Mouse (Mus musculus): Measurements from ENCODE around the gene Ankrd54. TPM values are rescaled to one million over a fixed set of nuclear protein-coding genes. Genes with fewer than 3 reads are reported as not detected.
"Not testable (repeated sequence)": the region's sequence is repeated elsewhere in the genome, so short reads cannot be mapped to it uniquely, and the experiment has no call there.

The Ankrd54 gene
- polyA plus RNA-seq, 1 experiment from 2014 or later, result 63.2 TPM

- 74% methylated on average over 6 of the region's 6 CpGs for WGBS
- peak within 1 kb of the TSS; percentile 67 for H3K9ac ChIP-seq (ENCODE audit: low read length)
- H3K27me3 ChIP-seq (ENCODE audit: control insufficient read depth, insufficient read depth, low read length), result peaks cover 29% of the 10 kb centered on the region
- H3K4me1 ChIP-seq (ENCODE audit: control insufficient read depth, insufficient read depth, low read length), result peaks cover 20% of the 10 kb centered on the region
- DNase-seq (ENCODE audit: low spot score), result no peak
- no peak for ATAC-seq (ENCODE audit: insufficient number of reproducible peaks, low FRiP score, low TSS enrichment, low read depth)
- H3K27ac ChIP-seq (replicated peaks; ENCODE audit: low read depth, low read length), result no peak within 1 kb of the TSS
- peak within 1 kb of the TSS; percentile 55 for H3K4me3 ChIP-seq (ENCODE audit: low read depth, low read length)
- no peaks in the 10 kb centered on the region for H3K36me3 ChIP-seq (ENCODE audit: control insufficient read depth, insufficient read depth, low read length)
- peak within 1 kb of the TSS; percentile 98 for H3K4me2 ChIP-seq (ENCODE audit: low read depth, severe bottlenecking)
- H3K9me3 ChIP-seq (ENCODE audit: control insufficient read depth, low read length), result peaks cover 2% of the 10 kb centered on the region; the same call in 1 of the 2 replicates
Measured at GRCm38 (mm10) chr15:79041585-79041984, 21.1 kb downstream of the Ankrd54 start, which contains the start of gene Galr3. Gene Galr3 (plus strand): TSS chr15:79041885.

- no peak overlapping the region for H3K9ac ChIP-seq (ENCODE audit: low read length)
Measured at GRCm38 (mm10) chr15:79040501-79041416, 21.9 kb downstream of the Ankrd54 start.

GRCm38 (mm10) chr15:79038853-79039252 lies 23.8 kb downstream of the Ankrd54 start:
- peak; percentile 78 for DNase-seq (ENCODE audit: low spot score)
- Histone ChIP-seq H3K9ac (ENCODE audit: low read length) (peak overlapping the region; percentile 7; the same call in 1 of the 2 replicates), H3K4me2 (ENCODE audit: low read depth, severe bottlenecking) (no peak overlapping the region), H3K36me3 (ENCODE audit: control insufficient read depth, insufficient read depth, low read length) (no peaks in the 10 kb centered on the region), H3K9me3 (ENCODE audit: control insufficient read depth, low read length) (peaks cover 2% of the 10 kb centered on the region; the same call in 1 of the 2 replicates), H3K4me3 (ENCODE audit: low read depth, low read length) (no peak overlapping the region), H3K4me1 (ENCODE audit: control insufficient read depth, insufficient read depth, low read length) (peaks cover 13% of the 10 kb centered on the region), H3K27ac (replicated peaks; ENCODE audit: low read depth, low read length) (no peak overlapping the region), H3K27me3 (ENCODE audit: control insufficient read depth, insufficient read depth, low read length) (peaks cover 29% of the 10 kb centered on the region)
- no peak; the same call in 1 of the 2 replicates for ATAC-seq (ENCODE audit: insufficient number of reproducible peaks, low FRiP score, low TSS enrichment, low read depth)
- 17% methylated on average over 7 of the region's 7 CpGs for WGBS

More at GRCm38 (mm10) chr15:79040501-79041416, 21.9 kb downstream of the Ankrd54 start:
- Histone ChIP-seq H3K4me3 (ENCODE audit: low read depth, low read length) (no peak overlapping the region), H3K36me3 (ENCODE audit: control insufficient read depth, insufficient read depth, low read length) (no peaks in the 10 kb centered on the region), H3K4me2 (ENCODE audit: low read depth, severe bottlenecking) (peak overlapping the region; percentile 55), H3K4me1 (ENCODE audit: control insufficient read depth, insufficient read depth, low read length) (peaks cover 20% of the 10 kb centered on the region), H3K27ac (replicated peaks; ENCODE audit: low read depth, low read length) (no peak overlapping the region), H3K27me3 (ENCODE audit: control insufficient read depth, insufficient read depth, low read length) (peaks cover 29% of the 10 kb centered on the region), H3K9me3 (ENCODE audit: control insufficient read depth, low read length) (peaks cover 2% of the 10 kb centered on the region; the same call in 1 of the 2 replicates)
- no peak for ATAC-seq (ENCODE audit: insufficient number of reproducible peaks, low FRiP score, low TSS enrichment, low read depth)
- 18% methylated on average over 24 of the region's 24 CpGs for WGBS
- peak; percentile 63 for DNase-seq (ENCODE audit: low spot score)

GRCm38 (mm10) chr15:79038331-79038730 lies 24.4 kb downstream of the Ankrd54 start:
- Histone ChIP-seq H3K4me2 (ENCODE audit: low read depth, severe bottlenecking) (no peak overlapping the region), H3K27ac (replicated peaks; ENCODE audit: low read depth, low read length) (no peak overlapping the region), H3K27me3 (ENCODE audit: control insufficient read depth, insufficient read depth, low read length) (peaks cover 26% of the 10 kb centered on the region), H3K4me3 (ENCODE audit: low read depth, low read length) (no peak overlapping the region), H3K9me3 (ENCODE audit: control insufficient read depth, low read length) (peaks cover 2% of the 10 kb centered on the region; the same call in 1 of the 2 replicates), H3K4me1 (ENCODE audit: control insufficient read depth, insufficient read depth, low read length) (peaks cover 13% of the 10 kb centered on the region), H3K36me3 (ENCODE audit: control insufficient read depth, insufficient read depth, low read length) (no peaks in the 10 kb centered on the region), H3K9ac (ENCODE audit: low read length) (peak overlapping the region; percentile 7; the same call in 1 of the 2 replicates)
- WGBS, result 74% methylated on average over 10 of the region's 10 CpGs
- no peak for ATAC-seq (ENCODE audit: insufficient number of reproducible peaks, low FRiP score, low TSS enrichment, low read depth)
- no peak for DNase-seq (ENCODE audit: low spot score)

- 12% methylated on average over 14 of the region's 14 CpGs for WGBS
- peak; percentile 85 for DNase-seq (ENCODE audit: low spot score)
- Histone ChIP-seq H3K4me1 (ENCODE audit: control insufficient read depth, insufficient read depth, low read length) (peaks cover 13% of the 10 kb centered on the region), H3K9me3 (ENCODE audit: control insufficient read depth, low read length) (peaks cover 2% of the 10 kb centered on the region; the same call in 1 of the 2 replicates), H3K27me3 (ENCODE audit: control insufficient read depth, insufficient read depth, low read length) (peaks cover 22% of the 10 kb centered on the region), H3K9ac (ENCODE audit: low read length) (no peak overlapping the region), H3K36me3 (ENCODE audit: control insufficient read depth, insufficient read depth, low read length) (no peaks in the 10 kb centered on the region), H3K4me2 (ENCODE audit: low read depth, severe bottlenecking) (no peak overlapping the region; the same call in 1 of the 2 replicates), H3K4me3 (ENCODE audit: low read depth, low read length) (no peak overlapping the region), H3K27ac (replicated peaks; ENCODE audit: low read depth, low read length) (no peak overlapping the region)
- no peak for ATAC-seq (ENCODE audit: insufficient number of reproducible peaks, low FRiP score, low TSS enrichment, low read depth)
Measured at GRCm38 (mm10) chr15:79037913-79038328, 24.8 kb downstream of the Ankrd54 start.

- H3K4me2 ChIP-seq (ENCODE audit: low read depth, severe bottlenecking); H3K36me3 ChIP-seq (ENCODE audit: control insufficient read depth, insufficient read depth, low read length); H3K4me3 ChIP-seq (ENCODE audit: low read depth, low read length); H3K27me3 ChIP-seq (ENCODE audit: control insufficient read depth, insufficient read depth, low read length); ATAC-seq (ENCODE audit: insufficient number of reproducible peaks, low FRiP score, low TSS enrichment, low read depth); H3K9ac ChIP-seq (ENCODE audit: low read length); H3K9me3 ChIP-seq (ENCODE audit: control insufficient read depth, low read length); DNase-seq (ENCODE audit: low spot score); H3K27ac ChIP-seq (replicated peaks; ENCODE audit: low read depth, low read length): not testable (repeated sequence)
- 89% methylated on average over 5 of the region's 5 CpGs for WGBS
- peaks cover 16% of the 10 kb centered on the region for H3K4me1 ChIP-seq (ENCODE audit: control insufficient read depth, insufficient read depth, low read length)
Measured at GRCm38 (mm10) chr15:79031908-79032307, 30.8 kb downstream of the Ankrd54 start.

- H3K4me2 ChIP-seq (ENCODE audit: low read depth, severe bottlenecking), result peak overlapping the region; percentile 99
- WGBS, result under 1% methylated on average over 52 of the region's 52 CpGs
- H3K27ac ChIP-seq (replicated peaks; ENCODE audit: low read depth, low read length), result no peak overlapping the region
- DNase-seq (ENCODE audit: low spot score), result peak; percentile 93
- no peaks in the 10 kb centered on the region for H3K9me3 ChIP-seq (ENCODE audit: control insufficient read depth, low read length)
- peak overlapping the region; percentile 38 for H3K9ac ChIP-seq (ENCODE audit: low read length)
- ATAC-seq (ENCODE audit: insufficient number of reproducible peaks, low FRiP score, low TSS enrichment, low read depth), result peak; percentile 85
- H3K4me1 ChIP-seq (ENCODE audit: control insufficient read depth, insufficient read depth, low read length), result peaks cover 21% of the 10 kb centered on the region
- no peaks in the 10 kb centered on the region for H3K36me3 ChIP-seq (ENCODE audit: control insufficient read depth, insufficient read depth, low read length)
- peak overlapping the region; percentile 82 for H3K4me3 ChIP-seq (ENCODE audit: low read depth, low read length)
- no peaks in the 10 kb centered on the region for H3K27me3 ChIP-seq (ENCODE audit: control insufficient read depth, insufficient read depth, low read length)
Measured at GRCm38 (mm10) chr15:79030551-79031435, 31.9 kb downstream of the Ankrd54 start.

Measured in limb, embryonic 11.5 days (tissue).